Comparison of ENCODE assay signal across 21 mouse cellular contexts in genomic region chr1:182535080-182535481, GRCm38 (mm10). TPM values are rescaled to one million over a fixed set of nuclear protein-coding genes. Genes with fewer than 3 reads are reported as not detected.
"Had no signal": no experiment of that assay in that cellular context is flagged by ENCODE, and none has a peak within 500 bp of the region (broad histone marks: within the 10 kb centered on the region; RNA-seq: fewer than 3 reads in every experiment).

No protein-coding gene starts in this region.

- H3K27me3 ChIP-seq: limb, embryonic 12.5 days; limb, embryonic 15.5 days; midbrain, embryonic 12.5 days; midbrain, embryonic 15.5 days; neural tube, embryonic 12.5 days; neural tube, embryonic 15.5 days had no signal

- H3K9ac ChIP-seq: limb, embryonic 12.5 days; limb, embryonic 15.5 days; liver, embryonic 14.5 days; liver, postnatal 0 days; lung, embryonic 14.5 days; midbrain, embryonic 12.5 days; midbrain, embryonic 15.5 days; neural tube, embryonic 12.5 days; neural tube, embryonic 15.5 days had no signal

- H3K4me2 ChIP-seq: limb, embryonic 12.5 days; limb, embryonic 15.5 days; liver, embryonic 11.5 days; lung, embryonic 14.5 days; midbrain, embryonic 12.5 days; midbrain, embryonic 15.5 days; neural tube, embryonic 12.5 days; neural tube, embryonic 15.5 days had no signal

- DNase-seq: kidney, adult 2 months; kidney, postnatal 4 days; left cerebral cortex, postnatal 4 days; liver, postnatal 0 days; lung, embryonic 14.5 days; right cerebral cortex, adult 18-20 months; right cerebral cortex, postnatal 14 days; spleen, adult 18-20 months; thymus, postnatal 25 days had no signal

- H3K4me3 ChIP-seq: limb, embryonic 12.5 days; limb, embryonic 15.5 days; midbrain, embryonic 12.5 days; midbrain, embryonic 15.5 days; neural tube, embryonic 12.5 days; neural tube, embryonic 15.5 days had no signal

- ATAC-seq: liver, postnatal 0 days; lung, postnatal 0 days; midbrain, embryonic 15.5 days had no signal

- H3K27ac ChIP-seq: kidney, postnatal 0 days; limb, embryonic 12.5 days; limb, embryonic 15.5 days; liver, embryonic 14.5 days; macrophage; midbrain, embryonic 12.5 days; midbrain, embryonic 15.5 days; neural tube, embryonic 12.5 days; neural tube, embryonic 15.5 days had no signal

- H3K9me3 ChIP-seq: limb, embryonic 15.5 days; midbrain, embryonic 12.5 days; midbrain, embryonic 15.5 days; neural tube, embryonic 15.5 days had no signal

- H3K36me3 ChIP-seq: limb, embryonic 12.5 days; limb, embryonic 15.5 days; midbrain, embryonic 12.5 days; midbrain, embryonic 15.5 days; neural tube, embryonic 12.5 days; neural tube, embryonic 15.5 days had no signal

- H3K4me1 ChIP-seq: neural tube, embryonic 12.5 days had no signal

RNA-seq across cellular contexts. Expression of gene Capn8, which starts 29.7 kb away (rescaled TPM):
- polyA plus RNA-seq: kidney, embryonic 14.5 days; limb, embryonic 12.5 days; limb, embryonic 15.5 days; liver, embryonic 11.5 days; liver, postnatal 0 days; lung, embryonic 14.5 days; macrophage had no signal
